Mouse (Mus musculus) cerebellum, adult (tissue): ENCODE measurements around the gene Bclaf1.

Experiments
- ATAC-seq: cut with Nextera tagmentation; 2 replicates; pipeline ENCODE4 v1.9.2; 2017; ENCODE audit warnings: mild to moderate bottlenecking, moderate library complexity, mixed read lengths; ENCODE audit not compliant: insufficient number of reproducible peaks, low FRiP score, low TSS enrichment

Bclaf1 gene

DNA sequence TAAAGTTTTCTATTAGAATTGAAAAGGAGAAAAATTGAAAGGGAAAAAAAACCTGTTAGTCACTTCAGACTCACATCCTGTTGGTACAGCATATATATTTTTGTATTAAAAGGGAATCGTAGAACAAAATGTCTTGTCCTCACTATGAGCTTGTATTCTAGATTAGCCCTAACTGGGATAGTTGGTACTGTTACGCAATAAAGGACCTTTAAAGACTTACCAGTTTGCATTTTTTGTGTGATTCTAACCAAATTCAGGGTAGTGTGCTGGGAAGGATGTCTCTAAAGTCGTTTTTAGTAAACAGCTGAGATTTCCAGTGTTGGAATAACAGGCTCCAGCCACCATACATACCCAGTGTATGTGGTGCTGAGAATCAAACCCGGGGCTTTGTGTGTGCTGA, 1.7 kb downstream of the Bclaf1 start:
- ATAC-seq, result no peak

DNA sequence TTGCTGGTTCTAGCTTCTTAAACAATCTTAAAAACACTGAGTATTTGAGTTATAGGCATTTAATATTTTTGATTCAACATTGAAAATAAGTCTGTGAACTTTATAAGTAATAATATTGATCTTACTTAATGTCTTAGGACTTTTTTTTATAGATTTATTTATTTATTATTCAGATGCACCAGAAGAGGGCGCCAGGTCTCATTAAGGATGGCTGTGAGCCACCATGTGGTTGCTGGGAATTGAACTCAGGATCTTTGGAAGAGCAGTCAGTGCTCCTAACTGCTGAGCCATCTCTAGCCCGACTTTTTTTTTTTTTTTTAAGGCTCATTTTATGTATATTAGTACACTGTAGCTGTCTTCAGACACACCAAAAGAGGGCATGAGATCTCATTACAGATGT, 2.5 kb downstream of the Bclaf1 start:
- ATAC-seq, result no peak

DNA sequence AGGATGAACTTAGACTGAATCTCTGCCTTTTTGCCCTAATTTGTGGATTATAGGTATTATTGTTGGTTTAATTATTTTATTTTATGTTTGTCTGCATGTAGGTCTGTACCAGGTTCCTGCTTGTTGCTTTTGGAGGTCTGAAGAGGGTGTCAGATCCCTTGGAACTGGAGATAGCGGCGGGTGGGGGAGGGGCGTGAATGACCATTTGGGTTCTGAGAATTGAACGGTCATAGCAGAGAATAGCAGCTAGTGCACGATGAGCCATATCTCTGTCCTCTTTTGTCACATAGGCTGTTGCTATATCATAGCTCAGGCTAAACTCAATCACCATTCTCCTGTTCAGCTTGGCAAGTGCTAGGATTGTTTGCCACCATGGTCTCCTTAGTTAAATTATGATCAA, 5.2 kb downstream of the Bclaf1 start:
- no peak for ATAC-seq

DNA sequence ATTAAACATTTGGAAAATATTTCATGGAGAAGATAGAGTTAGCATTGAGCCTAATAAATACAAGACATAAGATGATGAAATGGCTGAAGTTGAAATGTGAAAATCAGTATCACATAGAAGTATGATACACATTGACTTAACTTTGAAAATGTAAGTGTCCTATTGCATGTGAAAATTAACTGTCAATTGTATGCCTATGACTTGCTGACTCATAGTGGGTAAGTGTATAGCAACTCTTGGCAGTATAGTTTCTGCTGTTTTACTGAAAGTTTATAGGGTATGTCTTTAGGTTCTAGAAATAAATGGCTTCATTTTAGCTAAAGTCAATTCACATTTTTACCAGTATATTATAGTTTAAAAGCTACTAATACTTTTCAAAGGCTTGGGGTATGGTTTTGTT, 14.0 kb downstream of the Bclaf1 start:
- no peak for ATAC-seq

DNA sequence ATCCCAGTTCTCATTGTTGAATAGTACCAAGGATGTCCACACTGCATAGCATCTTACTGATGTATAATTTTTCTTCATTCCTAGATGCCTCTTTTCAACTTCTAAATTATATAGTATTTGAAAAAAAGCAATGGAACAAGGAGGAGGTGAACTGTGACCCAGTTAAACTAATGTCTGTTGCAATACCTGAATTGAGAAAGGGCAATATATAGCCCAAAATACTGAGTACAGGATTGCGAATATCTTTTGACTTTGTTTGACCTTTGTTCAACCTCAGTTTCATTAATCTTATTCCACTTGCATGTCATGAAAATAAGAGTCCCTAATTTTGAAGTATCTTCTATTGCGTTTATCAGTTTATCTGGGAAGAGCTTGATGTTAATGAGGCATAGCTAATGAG, 19.0 kb downstream of the Bclaf1 start:
- ATAC-seq, result no peak

DNA sequence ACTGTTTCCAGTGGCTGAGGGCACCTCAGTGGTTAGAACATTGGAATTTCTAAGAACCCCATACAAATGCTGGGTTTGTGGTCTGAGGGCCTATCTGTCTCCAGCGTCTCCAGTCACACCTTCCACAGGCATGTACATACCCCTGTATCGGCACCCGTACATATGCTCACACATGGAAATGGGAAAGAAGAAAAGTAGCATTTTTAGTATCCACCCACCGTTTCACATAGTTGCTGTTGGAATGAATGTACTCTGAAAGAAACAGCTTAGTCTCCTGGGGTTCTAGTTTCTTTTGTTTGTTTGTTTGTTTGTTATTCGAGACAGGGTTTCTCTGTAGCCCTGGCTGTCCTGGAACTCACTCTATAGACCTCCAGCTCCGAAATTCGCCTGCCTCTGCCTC, 25.6 kb downstream of the Bclaf1 start:
- no peak for ATAC-seq

DNA sequence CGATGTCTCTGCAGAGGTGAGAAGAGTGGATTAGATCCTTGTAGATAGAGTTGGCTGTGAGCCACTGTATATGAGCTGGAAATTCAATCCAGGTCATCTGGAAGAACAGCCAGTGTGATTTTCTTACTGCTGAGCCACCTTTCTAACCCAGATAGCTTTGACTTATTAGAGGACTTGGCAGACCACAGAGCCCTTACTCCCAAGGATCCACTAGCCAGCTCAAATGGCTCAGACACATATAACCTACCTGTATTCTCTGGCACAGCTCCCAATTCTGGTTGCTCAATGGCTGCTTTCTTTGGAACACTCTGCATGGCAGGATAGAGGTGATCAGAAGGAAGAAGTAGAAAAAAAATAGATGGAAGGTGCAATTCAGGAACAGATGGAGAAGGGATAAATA, 33.5 kb downstream of the Bclaf1 start:
- no peak for ATAC-seq

DNA sequence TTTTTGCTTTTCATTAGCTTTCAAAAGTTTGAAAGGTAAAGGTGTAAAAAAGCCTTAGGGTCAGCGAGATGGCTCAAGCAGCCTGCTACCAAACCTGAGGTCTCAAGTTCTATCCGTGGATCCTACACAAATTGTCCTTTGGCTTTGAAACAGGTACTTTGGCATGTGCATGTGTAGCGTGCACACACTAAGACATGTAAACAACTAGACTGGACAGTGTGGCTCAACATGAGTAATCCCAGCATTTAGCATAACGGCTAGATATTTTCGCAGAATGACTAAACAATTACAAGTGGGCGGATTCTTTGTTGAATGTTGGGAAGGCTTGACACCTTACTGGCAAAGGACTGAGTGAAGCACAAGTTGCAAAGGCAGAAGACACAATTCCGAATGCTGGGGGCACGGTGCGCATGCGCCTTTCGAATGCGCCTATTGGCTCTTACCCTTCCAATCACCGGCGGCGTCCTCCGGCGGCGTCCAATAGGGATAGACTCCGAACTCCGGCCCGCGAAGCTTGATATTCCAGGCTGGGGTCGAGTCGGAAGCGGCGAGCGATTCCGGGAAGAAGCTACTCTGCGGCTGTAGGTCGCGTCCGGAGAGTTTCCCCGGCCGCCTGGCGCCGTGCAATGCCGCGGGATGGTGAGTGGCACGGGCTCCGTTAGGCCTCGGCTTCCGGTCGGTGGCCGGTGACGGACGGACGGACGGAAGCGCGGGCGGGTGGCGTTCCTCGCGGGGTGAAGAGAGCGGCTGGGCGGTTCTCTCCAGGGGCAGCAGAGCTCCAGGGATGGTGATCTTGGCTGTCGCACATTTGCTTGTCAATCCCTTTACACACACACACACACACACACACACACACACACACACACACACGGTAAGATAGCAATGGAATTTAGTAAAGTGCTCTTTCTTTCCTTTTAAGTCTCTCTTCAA, 35.3 kb downstream of the Bclaf1 start, which contains the start of gene Mtfr2:
Mtfr2 (plus strand) TSS at position 486 of the 930 bp plus-strand sequence.
- peak; percentile 98 for ATAC-seq

DNA sequence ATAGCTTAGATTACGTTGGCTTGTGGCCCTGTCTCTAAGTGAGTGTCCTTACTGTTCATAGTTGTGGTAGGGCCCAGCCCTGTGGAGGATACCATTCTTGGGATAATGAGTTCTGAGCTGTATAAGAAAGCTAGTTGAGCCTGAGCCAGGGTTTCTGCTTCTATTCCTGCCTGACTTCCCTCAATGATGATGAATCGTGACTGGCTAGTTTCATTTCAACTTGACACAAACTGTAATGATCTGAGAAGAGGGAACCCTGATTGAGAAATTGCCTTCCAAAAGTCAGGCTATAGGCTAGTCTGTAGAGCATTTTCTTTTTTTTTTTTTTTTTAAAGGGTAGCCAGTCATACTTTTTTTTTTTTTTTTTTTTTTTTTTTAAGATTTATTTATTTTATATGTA, 36.6 kb downstream of the Bclaf1 start:
- ATAC-seq, result no peak

DNA sequence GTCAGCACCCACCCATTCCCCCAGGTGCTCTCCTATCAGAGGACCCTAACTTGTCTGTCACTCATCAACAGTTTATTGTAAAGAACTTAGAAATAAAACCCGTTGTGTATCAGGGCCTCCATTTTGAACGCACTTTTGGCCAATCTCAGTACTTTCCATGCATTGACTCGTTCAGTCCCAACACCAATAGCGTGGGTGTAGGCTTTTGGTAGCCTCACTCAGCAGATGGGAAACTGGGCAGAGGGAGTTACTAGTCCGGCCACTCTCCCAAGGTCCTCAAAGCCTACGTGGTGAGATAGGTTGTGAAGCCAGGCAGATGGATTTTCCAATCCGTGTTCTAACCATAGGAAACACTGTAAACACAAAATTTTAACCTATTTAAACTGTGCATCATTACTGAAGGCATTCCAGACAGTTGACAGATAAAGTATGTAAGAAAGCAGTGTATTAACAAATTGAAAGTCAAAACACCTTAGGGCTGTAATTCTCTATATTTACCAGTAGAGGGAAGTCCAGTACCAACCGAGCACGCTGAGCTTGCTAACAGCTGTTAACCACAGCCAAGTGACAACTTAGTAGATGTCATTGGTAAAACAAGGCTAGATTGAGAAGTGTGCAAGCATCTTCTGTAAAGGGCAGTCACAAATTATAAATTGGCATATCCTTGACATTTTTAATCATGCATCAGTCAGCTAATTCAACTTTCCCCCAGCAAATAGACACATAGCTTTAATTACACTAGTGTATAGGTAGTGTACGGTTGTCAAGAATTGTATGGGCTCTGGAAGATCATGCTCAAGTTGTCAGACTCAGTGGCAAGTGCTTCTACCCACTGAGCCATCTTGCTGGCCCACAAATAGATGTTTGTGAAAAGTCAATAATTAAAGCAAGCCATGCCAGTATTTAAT, 49.5 kb downstream of the Bclaf1 start:
- no peak for ATAC-seq

DNA sequence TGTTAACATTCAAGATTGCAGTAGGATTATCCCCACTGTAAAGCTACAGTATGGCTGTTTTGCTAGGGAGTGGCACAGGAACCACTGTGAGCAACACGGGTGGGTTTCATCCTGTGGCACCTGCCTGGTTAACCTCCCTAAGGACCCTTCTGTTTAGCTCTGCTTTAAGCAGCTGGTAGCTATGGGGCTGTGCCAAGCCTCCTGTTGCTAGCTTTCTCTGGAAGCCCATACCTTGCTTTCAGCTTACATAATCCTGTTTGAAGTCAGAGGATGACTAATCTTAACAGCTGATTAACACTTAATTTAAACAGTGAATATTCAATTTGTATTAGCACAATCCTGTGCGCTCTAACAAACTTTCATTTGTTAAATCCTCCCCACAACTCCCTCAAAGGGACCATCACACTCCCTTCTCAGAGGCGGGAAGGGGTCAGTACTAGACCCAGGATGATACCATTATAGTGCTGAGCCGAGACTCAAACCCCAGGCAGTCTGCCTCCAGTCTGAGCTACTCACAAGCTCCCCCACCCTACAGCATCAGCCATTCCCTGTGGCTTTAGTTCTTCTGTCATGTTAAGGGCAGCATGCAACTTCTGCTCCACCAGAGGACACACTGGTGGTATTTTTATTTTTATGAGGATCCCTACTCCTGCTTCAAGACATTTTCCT, 50.3 kb downstream of the Bclaf1 start:
- no peak for ATAC-seq

DNA sequence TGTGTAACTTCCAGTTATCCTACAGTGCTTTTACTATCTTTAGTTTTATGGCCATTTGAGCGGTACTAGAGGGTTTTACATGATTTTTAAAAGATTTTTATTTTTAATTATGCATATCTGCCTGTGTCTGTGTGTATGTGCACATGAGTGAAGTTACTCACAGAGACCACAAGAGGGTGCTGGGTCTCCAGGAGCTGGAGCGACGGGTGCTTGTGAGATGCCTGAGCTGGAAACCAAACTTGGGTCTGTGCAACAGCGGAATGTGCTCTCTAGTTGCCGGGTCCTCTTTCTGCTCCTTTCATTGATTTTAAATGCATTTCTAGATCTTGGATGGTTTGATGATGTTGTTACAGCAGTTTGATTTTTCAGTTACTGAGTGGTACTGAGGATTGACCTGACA, 59.8 kb downstream of the Bclaf1 start:
- no peak for ATAC-seq

DNA sequence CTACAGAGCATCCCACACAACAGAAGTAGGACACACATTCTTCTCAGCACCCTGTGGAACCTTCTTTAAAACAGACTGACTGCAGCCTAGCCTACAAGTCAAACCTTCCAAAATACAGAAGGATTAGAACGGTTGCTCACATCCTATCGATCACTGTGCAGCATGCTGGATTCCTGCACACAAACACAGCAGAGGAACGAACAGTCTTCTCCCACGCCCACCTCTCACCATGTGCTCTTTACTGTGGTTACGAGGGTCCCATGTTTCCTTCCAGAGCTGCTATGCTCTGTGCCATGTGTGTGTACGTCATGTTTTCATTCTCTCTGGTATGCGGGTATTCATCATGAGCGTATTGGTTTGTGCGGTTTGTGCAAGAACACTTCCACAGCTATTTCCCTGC, 65.4 kb downstream of the Bclaf1 start:
- ATAC-seq, result no peak

DNA sequence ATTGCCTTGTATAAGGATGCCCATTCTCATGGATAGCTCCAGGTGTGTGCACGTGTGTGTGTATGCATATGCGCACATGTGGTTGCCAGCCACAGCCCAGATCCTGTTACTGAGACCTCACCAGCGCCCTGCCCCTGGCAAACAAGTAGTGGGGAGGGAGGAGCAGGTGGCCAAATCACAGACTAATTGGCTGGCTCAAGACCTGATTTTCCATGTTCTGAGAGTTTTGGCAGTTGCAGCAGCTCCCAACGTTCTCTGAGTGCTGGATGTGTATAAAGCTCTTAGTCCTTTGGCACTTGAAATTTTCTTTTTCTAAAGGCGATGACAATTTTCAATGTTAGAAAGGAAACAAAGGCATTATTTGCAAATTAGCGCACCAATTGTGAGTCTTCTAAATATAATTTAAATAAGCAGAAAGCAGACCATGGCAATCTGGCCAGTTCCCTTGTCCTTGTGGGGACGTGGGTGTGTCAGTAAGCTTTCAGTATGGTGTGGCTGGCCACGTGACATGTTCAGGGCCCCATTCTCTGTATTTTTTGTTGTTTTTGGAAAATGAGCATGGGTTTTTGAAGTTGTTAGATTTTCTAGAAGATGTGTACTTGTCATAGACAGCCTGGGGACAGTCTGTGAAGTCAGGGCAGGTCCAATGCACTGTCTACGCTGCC, 66.9 kb downstream of the Bclaf1 start:
- no peak for ATAC-seq

DNA sequence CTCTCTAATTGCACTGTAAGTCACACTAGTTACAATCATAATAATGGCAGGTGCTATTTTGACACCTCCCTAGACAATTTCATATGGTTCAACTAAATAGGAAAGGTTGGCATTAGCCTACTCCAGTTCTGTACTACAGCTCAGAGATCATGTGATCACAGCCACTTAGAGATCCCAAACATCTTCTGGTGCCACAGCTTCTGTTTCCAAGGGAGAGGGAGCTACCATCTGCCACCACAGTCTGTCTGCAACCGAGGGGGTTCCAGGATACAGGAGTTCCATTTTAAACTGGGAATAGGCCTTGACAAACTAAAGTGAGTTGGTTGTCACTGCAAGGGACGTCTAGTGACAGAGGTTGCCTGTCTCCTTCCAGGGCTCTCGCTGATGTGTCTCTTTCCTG, 68.5 kb downstream of the Bclaf1 start:
- 0 out of 2 replicates have a peak, but pooled peaks have one; percentile 31 for ATAC-seq

DNA sequence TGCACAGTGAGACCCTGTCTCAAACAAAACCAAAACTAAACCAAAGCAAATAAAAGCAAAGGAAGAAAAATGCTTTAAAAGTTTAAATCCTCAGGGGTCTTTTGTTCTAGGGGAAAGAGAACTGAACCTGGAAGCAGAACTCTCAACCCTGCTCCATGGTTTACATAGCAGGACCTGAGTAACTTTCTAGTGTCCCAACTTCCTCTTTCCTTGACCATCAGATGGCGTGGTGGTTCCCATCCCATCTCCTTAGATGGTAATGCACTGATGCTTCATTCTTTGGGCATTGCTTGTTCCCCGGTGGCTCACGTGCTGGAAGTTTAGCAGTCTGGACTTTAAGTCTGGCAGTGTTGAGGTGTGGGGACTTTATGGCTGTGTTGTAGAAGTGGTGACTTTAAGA, 69.1 kb downstream of the Bclaf1 start:
- no peak for ATAC-seq

DNA sequence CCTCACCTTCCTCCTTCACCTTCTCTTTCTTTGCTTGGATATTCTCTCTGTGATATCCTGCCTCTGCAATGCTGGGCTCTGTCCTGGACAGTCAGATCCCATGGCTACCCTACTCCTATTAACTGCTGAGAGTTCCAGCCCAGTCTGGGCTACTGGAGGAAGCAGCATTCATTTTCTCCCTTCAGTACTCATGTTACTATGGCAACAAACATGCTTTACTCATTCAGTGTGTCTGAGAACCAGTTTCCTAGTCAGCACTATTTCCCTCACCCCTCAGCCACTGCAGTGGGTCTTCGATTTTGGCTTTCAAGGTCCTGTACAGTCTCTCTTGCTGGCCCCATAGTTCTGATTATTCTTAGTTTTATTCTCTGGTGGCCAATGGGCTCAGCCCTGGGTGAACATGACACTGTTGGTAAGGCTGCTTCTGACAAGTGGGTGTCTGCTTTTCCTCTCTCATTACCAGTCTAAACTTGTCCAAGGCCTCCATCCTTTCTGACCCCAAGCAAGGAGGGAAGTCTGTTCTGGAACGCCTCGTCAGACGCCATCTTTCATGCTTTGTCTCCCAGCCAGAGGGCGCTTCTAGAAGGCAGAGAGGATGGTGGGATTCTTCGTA, 70.6 kb downstream of the Bclaf1 start:
- ATAC-seq, result no peak

DNA sequence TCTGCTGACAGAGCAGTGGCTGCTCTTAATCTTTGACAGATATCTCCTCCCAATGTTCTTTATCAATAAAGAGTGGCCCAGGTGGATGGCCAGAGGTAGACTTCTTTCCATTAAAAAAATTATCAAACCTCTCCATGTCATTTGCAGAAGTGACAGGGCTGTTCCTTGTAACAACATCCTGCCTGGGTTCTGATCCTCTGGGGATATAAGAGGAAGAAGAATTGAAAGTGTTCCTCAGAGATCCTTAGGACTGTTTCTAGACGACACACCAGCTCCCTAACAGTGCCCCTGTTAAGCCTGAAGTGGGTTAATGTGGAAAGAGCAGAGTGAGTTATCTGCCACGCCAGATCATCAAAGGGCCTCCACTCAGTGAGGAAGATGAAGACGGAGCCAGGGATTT, 78.3 kb downstream of the Bclaf1 start:
- no peak for ATAC-seq
